9 mouse cellular contexts compared by ENCODE assay signal in the genomic region with DNA sequence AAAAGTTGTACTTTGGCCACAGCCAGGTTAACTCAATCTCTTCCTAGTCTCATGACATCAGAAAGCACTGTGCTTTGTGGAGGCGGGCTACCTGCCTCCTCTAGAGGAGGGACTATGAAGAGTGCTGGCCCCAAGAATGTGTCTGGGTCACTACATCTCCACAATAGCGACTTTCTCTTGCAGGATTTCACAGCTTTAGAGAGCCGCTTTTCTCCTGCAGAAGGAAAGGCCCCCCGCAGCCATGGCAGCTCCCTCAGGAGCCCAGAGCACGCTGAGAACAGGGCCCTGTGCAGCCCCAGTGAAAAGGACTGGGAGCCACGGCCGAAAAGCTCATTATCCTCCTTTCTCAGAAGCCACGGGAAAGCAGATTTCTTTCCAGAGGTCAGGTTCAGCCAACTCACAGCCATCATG. TPM values are rescaled to one million over a fixed set of nuclear protein-coding genes. Genes with fewer than 3 reads are reported as not detected.
A peak's percentile ranks its signal among the peaks of the same experiment; 100 is the strongest.
DNase-seq lines count a peak whose midpoint lies in the region; ATAC-seq and TF ChIP-seq lines count a peak whose summit lies in the region.
"Had no signal": no experiment of that assay in that cellular context is flagged by ENCODE, and none has a peak within 500 bp of the region (broad histone marks: within the 10 kb centered on the region; RNA-seq: fewer than 3 reads in every experiment).

No protein-coding gene starts in this region.

- no peaks in the 10 kb centered on the region for H3K27me3 ChIP-seq in cerebellum, adult 2 months (ENCODE audit: control insufficient read depth, insufficient read depth, low read length)
- no peaks in the 10 kb centered on the region for H3K27me3 ChIP-seq in limb, embryonic 13.5 days

- H3K9ac ChIP-seq in limb, embryonic 13.5 days: peak overlapping the region; percentile 43

- 0 out of 2 replicates have a peak, but pooled peaks cover 4% of the 10 kb centered on the region for H3K36me3 ChIP-seq in limb, embryonic 13.5 days

- H3K4me3 ChIP-seq in cerebellum, adult 2 months (replicated peaks; ENCODE audit: insufficient read depth, low read depth, low read length): no peak overlapping the region
- H3K4me3 ChIP-seq in limb, embryonic 13.5 days: no peak overlapping the region

- no peak for ATAC-seq in limb, embryonic 13.5 days (ENCODE audit: low FRiP score, low read depth)

- WGBS in cerebellum, adult 2 months: 20% methylated on average over 8 of the region's 8 CpGs
- WGBS in limb, embryonic 13.5 days: 58% methylated on average over 8 of the region's 8 CpGs

- H3K4me2 ChIP-seq in limb, embryonic 13.5 days (replicated peaks): no peak overlapping the region

- peaks cover 45% of the 10 kb centered on the region for H3K4me1 ChIP-seq in cerebellum, adult 2 months (ENCODE audit: control insufficient read depth, insufficient read depth, low read length)
- H3K4me1 ChIP-seq in limb, embryonic 13.5 days: peaks cover 84% of the 10 kb centered on the region

- H3K9me3 ChIP-seq in limb, embryonic 13.5 days: no peaks in the 10 kb centered on the region

- no peak for DNase-seq in cerebellum, adult 2 months
- no peak for DNase-seq in cerebellum, adult 11-12 months
- peak; percentile 28 for DNase-seq in lung, postnatal 10 days
- no peak for DNase-seq in lung, postnatal 4 days
- DNase-seq in yolk sac, embryonic 10.5 days (ENCODE audit: low spot score): peak; percentile 50
- no peak for DNase-seq in cerebellum, adult 8-10 months
- no peak for DNase-seq in layer of hippocampus, adult 11-12 months (ENCODE audit: low spot score)

- peak overlapping the region; percentile 32; the same call in 1 of the 2 replicates for H3K27ac ChIP-seq in cerebellum, adult 2 months (ENCODE audit: insufficient read depth, low read length)
- peak overlapping the region; percentile 52; the same call in 1 of the 2 replicates for H3K27ac ChIP-seq in limb, embryonic 13.5 days

- TF ChIP-seq POLR2A in cerebellum, adult 2 months (IDR thresholded peaks at IDR 0.05; ENCODE audit: borderline replicate concordance, insufficient read depth, low read length): no peak

- no peak for TF ChIP-seq CTCF in cerebellum, adult 2 months (IDR thresholded peaks at IDR 0.05; ENCODE audit: borderline replicate concordance, insufficient read depth, low read depth, low read length)

RNA-seq across cellular contexts. Expression of gene Szrd1, which starts 5.5 kb away (rescaled TPM):
- polyA plus RNA-seq in cerebellum, adult 2 months (2012; rRNA removed): 29.2 and 29.9 TPM in 2 replicates
- polyA plus RNA-seq in limb, embryonic 13.5 days (2015; fragmentation: Nextera tagmentation; extraction: Ambion mirVana): 43.6 and 44.2 TPM in 2 replicates

RNA-seq across cellular contexts. Expression of gene Fbxo42, which starts 13.7 kb away (rescaled TPM):
- polyA plus RNA-seq in cerebellum, adult 2 months (2012; rRNA removed): 21.1 and 21.5 TPM in 2 replicates
- 27.2 and 27.7 TPM in 2 replicates for polyA plus RNA-seq in limb, embryonic 13.5 days (2015; fragmentation: Nextera tagmentation; extraction: Ambion mirVana)

RNA-seq across cellular contexts. Expression of gene Spata21, which starts 45.9 kb away (rescaled TPM):
- 0.21 and 0.48 TPM in 2 replicates for polyA plus RNA-seq in cerebellum, adult 2 months (2012; rRNA removed)
- 0.08 and 0.20 TPM in 2 replicates for polyA plus RNA-seq in limb, embryonic 13.5 days (2015; fragmentation: Nextera tagmentation; extraction: Ambion mirVana)
- polyA plus RNA-seq: spleen, adult 2 months had no signal

RNA-seq across cellular contexts. Expression of gene Necap2, which starts 55.9 kb away (rescaled TPM):
- polyA plus RNA-seq in cerebellum, adult 2 months (2012; rRNA removed): 66.3 and 68.7 TPM in 2 replicates
- 88.7 and 92.3 TPM in 2 replicates for polyA plus RNA-seq in limb, embryonic 13.5 days (2015; fragmentation: Nextera tagmentation; extraction: Ambion mirVana)

Comparison
In these comparisons a context has a peak if more than half of its experiments do, and no peak if none do; other contexts are left out.
1. DNase-seq: peak in lung, postnatal 10 days (single experiment) and yolk sac, embryonic 10.5 days (single experiment); none in cerebellum, adult 2 months (0 of 2), cerebellum, adult 11-12 months (single experiment), lung, postnatal 4 days (0 of 2), cerebellum, adult 8-10 months (single experiment) and layer of hippocampus, adult 11-12 months (single experiment).